Mouse (Mus musculus): ENCODE results near the gene Qrich2.
A peak's percentile ranks its signal among the peaks of the same experiment; 100 is the strongest.

Qrich2 gene

DNA sequence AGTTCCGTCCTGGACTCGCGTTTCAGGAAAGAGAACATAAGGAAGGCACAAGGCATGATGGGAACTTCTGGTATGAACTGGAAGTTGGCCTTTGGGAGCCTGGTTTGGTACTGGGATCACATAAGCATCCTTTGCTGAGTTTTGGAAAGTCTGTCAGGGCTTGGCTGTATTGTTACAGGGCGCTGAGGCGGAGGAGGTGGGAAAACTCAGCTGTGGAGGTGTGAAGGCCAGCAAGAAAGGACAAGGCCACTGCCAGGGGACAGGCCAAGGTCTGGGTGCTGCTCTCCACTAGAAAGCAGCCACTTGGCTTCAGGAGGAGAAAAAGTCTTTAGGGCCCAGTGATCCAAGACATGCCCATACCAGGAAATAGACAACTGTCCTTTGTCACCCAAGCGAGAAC is 22.7 kb downstream of the Qrich2 start:
- DNase-seq, result no peak

DNA sequence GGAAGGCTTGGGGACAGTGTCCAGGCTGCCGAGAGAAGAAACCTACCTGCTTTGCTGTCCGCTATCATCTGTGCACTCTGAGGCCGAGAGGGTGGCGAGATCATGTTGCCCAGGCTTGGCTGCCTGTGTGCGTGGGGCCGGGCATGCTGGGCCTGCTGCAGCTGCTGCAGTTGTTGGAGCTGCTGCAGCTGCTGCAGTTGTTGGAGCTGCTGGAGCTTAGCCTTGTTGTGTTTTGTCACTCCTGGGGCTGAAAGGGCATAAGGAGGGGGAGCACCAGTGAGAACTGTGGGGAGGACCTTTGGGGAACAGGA is 23.2 kb downstream of the Qrich2 start:
- no peak for DNase-seq

- no peak for DNase-seq
Observed at GRCm38 (mm10) chr11:116442129-116442866, 23.7 kb downstream of the Qrich2 start.

GRCm38 (mm10) chr11:116440408-116441068 is 25.5 kb downstream of the Qrich2 start:
- DNase-seq, result no peak

DNA sequence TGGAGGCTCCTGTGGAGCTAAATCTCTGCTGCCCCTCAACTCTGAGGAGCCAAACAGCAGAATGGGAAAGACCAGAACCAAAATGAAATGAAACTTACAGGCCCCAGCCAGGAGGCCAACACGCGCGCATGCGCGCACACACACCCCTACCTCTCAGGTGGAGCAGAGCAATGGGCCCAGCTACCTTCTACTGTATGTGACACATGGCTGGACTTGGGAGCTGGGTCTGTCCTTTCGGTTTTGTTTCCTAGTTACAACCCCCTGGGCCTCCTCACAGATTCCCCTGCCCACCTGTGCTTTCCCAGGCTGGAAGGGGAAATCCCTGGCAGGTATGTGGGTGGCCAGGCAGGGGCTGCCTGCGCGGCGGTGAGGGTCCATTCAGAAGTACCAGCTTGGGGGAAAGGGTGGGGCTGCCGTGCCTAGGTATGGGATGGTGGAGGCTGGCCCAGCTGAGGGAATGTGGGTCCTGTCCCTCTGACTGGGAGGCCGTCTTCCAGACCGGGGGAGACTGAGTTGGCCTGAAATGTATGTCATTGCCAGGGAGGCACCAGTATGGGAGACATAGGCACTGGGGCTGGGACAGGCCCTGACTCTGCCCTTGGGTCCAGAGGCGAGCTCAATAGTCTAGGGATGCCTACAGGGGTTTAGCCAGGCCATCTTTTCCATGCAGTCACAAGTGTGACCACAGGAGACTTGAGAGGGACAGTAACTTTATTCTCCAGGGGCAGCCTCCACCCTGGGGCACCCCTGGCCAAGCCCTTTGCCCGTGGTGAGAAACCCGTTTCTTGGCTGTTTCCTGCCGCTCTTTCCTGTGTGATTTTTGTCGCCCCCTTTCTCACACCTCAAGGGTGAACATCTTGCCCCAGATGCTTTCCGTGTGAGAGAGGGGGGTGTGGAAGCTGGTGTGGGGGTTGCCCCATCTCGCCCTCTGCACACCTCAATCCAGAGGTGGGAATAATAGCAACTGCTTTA is 26.5 kb downstream of the Qrich2 start:
- DNase-seq, result no peak

GRCm38 (mm10) chr11:116437541-116437940 is 28.5 kb downstream of the Qrich2 start:
- DNase-seq, result no peak

DNA sequence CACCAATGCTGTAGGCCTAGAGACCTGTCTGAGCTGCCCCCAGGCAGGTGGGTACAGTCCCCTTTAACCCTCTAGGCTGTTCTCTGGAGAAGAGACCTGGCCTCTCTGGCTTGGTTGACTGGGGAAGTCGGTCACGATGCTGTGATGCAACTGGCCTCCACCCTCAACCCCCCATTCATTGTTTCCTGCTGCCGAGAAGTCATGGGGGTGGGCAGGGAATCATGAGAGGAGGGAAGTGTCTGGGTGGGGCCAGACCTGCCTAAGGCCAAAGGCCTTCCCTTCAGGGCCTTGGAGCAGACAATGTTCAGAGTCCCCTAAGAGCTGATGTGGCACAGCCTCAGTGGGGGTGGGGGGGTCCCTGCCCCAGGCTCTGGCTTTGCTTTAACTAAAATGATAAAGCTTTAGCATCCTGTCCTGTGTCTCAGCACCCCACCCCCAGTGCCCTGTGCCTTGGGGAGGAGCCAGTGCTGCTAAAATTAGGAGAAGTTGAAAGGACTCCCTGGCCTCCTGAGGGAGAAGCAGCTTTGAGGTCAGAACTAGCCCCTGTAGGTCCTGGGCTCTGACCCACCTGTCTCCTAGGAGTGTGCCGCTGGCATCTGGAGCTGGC is 29.2 kb downstream of the Qrich2 start:
- no peak for DNase-seq

- no peak for DNase-seq
Observed at GRCm38 (mm10) chr11:116435992-116436724, 29.9 kb downstream of the Qrich2 start.

- DNase-seq, result no peak
Observed at GRCm38 (mm10) chr11:116434967-116435752, 30.9 kb downstream of the Qrich2 start.

- peak; percentile 61 for DNase-seq
Observed at GRCm38 (mm10) chr11:116434287-116434966, 31.6 kb downstream of the Qrich2 start.

DNA sequence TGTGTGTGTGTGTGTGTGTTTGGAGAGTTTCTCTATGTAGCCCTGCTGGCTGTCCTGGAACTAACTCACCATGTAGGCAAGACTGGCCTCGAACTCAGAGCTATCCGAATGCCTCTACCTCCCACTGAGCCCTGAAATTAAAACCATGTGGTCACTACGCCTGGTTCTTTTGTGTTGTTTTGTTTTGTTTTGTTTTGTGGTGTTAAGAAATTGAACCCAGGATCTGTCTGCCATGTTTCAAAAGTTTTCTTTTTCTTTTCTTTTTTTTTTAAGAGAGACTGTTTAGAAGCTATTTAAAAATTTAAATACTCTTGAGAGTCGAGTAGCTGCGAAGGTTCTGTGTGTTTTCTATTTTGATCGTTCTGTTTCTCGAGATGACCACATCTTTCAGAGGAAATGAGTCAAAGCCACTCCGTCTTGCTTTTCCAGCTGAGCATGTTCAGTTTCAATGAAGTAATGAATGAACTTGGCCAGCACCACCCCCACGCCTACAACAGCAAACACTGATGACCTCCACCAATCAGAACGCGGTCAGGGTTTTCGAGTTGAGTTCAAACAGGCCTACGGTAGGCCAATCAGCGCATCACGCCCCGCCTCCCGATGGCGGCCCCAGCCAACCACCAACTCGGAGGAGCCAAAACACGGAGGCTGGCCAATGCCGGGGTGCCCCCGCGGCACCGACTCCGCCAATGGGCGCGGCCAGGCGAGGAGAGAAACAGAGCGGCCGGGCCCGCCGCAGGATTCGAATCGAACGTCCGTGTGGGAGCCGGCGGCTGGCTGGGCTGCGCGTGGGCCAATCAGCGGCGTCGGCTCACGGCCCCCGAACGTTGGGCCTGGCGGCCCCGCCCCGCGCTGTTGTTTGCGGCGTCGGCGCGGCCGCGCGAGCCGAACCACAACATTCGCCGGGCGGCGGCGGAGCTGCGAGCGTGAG is 32.4 kb downstream of the Qrich2 start, which contains the start of gene Ubald2:
TSS of gene Ubald2 (plus strand) at position 739 of the 931 bp plus-strand sequence.
- DNase-seq, result peak; percentile 98

GRCm38 (mm10) chr11:116432593-116433355 is 33.3 kb downstream of the Qrich2 start:
- DNase-seq, result no peak

GRCm38 (mm10) chr11:116432127-116432526 is 33.9 kb downstream of the Qrich2 start:
- DNase-seq, result no peak

GRCm38 (mm10) chr11:116431428-116432077 is 34.5 kb downstream of the Qrich2 start:
- no peak for DNase-seq

DNA sequence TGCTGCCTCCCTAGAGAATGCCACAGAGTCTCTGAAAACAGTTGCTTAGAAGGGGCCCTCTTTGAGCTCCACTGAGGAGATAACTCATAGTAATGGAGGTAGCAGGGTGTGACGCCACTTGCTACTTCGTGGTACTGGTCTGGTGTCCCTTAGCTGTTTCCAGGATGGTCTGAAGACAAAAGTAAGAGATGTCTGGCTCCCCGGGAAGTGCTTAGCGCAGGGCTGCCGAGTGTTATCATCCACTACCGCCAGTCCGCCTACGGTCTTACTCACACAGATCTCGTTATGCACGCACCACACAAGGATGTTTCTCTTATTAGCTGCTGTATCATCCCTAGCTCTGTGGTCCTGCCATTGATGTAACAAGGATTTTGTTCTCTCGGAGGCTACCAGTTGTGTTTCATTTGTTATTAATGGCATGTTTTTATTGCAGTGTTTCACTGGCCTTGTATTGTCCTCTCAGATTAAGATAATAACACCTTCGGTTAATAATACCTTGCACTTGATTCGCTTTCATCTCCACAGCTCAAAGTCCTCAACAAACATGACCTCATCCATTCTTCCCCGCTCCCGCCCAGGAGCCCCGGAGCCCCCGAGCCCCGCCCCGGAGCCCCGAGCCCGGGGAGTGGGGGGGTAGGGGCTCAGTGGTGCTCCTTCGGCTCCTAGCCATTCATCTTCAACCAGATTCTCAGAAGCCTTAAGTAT is 35.2 kb downstream of the Qrich2 start:
- DNase-seq, result no peak

- DNase-seq, result no peak
Observed at GRCm38 (mm10) chr11:116429862-116430613, 36.0 kb downstream of the Qrich2 start.
